In genomic region chr8:127343115-127343514, GRCm38 (mm10) we compare ENCODE assay signal across 21 mouse cellular contexts.
"Had no signal": no experiment of that assay in that cellular context is flagged by ENCODE, and none has a peak within 500 bp of the region (broad histone marks: within the 10 kb centered on the region; RNA-seq: fewer than 3 reads in every experiment).

No protein-coding gene starts in this region.

- H3K4me3 ChIP-seq: heart, embryonic 13.5 days; heart, embryonic 15.5 days; hindbrain, embryonic 13.5 days; hindbrain, embryonic 15.5 days; limb, embryonic 13.5 days; limb, embryonic 15.5 days; liver, embryonic 12.5 days had no signal

- H3K4me2 ChIP-seq: heart, embryonic 11.5 days; heart, embryonic 13.5 days; heart, embryonic 15.5 days; hindbrain, embryonic 13.5 days; hindbrain, embryonic 15.5 days; limb, embryonic 13.5 days; limb, embryonic 15.5 days; liver, embryonic 12.5 days had no signal

- H3K27ac ChIP-seq: heart, embryonic 13.5 days; heart, embryonic 15.5 days; hindbrain, embryonic 13.5 days; hindbrain, embryonic 15.5 days; hindbrain, postnatal 0 days; limb, embryonic 13.5 days; limb, embryonic 15.5 days; liver, embryonic 12.5 days; liver, embryonic 14.5 days had no signal

- DNase-seq: gastrocnemius, postnatal 14 days; gastrocnemius, postnatal 36 days; heart, adult 18-20 months; heart, postnatal 14 days; heart, postnatal 36 days; kidney, adult 11 months; kidney, adult 8-10 months; kidney, postnatal 10 days; kidney, postnatal 25 days; left cerebral cortex, postnatal 4 days had no signal

- ATAC-seq: hindbrain, postnatal 0 days; intestine, embryonic 16.5 days; liver, embryonic 12.5 days had no signal

- H3K27me3 ChIP-seq: heart, embryonic 13.5 days; heart, embryonic 15.5 days; hindbrain, embryonic 13.5 days; hindbrain, embryonic 15.5 days; limb, embryonic 13.5 days; limb, embryonic 15.5 days; liver, embryonic 12.5 days had no signal

- H3K9ac ChIP-seq: heart, embryonic 13.5 days; heart, embryonic 15.5 days; hindbrain, embryonic 13.5 days; hindbrain, embryonic 15.5 days; limb, embryonic 13.5 days; limb, embryonic 15.5 days; liver, embryonic 12.5 days; liver, embryonic 14.5 days had no signal

- H3K9me3 ChIP-seq: heart, embryonic 13.5 days; heart, embryonic 15.5 days; hindbrain, embryonic 13.5 days; hindbrain, embryonic 15.5 days; limb, embryonic 13.5 days; limb, embryonic 15.5 days; liver, embryonic 12.5 days had no signal

- H3K36me3 ChIP-seq: heart, embryonic 15.5 days; hindbrain, embryonic 13.5 days; hindbrain, embryonic 15.5 days; limb, embryonic 13.5 days; limb, embryonic 15.5 days; liver, embryonic 12.5 days had no signal

- H3K4me1 ChIP-seq: limb, embryonic 15.5 days; liver, embryonic 12.5 days had no signal
